Comparison of ENCODE assay signal across 8 mouse cellular contexts in the genomic region with DNA sequence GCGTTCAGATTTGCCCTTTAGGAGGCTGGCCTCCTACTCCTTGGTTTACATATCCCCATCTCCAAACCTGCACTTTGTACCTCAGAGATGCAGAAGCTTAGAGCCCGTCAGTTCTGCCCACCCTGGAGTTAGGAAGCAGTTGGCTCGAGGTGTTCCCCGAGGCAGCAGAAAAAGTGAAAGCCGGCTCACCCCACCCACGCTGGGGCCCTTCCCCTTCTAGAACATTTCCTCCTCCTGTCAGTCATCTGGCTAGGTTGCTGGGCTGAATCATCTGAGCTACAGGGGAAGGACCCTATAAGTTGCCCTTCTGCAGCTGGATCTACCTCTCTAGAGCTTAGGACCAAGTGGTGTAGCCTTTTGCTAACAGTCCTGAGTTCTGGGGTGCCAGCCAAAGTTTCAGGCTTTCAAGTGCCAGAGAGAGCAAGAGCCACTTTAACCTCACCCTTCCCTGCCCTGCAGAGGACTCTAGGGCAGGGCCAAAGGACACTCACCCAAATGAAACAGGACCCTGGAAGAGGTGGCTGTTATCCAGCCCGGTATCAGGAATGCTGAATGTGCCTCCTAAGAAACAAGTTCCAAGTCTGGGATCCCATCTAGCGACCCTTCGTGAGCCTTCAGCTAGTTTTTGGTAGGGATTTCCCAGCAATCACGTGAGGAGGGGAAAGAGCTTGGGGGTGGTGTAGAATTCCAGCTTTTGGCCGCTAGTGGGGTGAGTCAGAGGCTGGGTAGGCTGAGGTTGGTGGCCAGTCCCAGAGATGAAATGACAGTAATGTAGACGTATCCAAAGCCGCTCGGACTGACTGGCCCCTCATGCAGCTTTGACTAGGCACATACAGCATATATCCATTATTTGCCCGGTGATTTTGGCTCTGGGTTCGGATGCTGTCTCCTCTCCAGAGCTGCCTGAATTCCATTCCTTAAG. TPM values are rescaled to one million over a fixed set of nuclear protein-coding genes. Genes with fewer than 3 reads are reported as not detected.
DNase-seq lines count a peak whose midpoint lies in the region; ATAC-seq and TF ChIP-seq lines count a peak whose summit lies in the region.

No protein-coding gene starts in this region.

- H3K27me3 ChIP-seq in liver, embryonic 16.5 days (ENCODE audit: control insufficient read depth, insufficient read depth, low read depth, low read length) = no peaks in the 10 kb centered on the region
- no peaks in the 10 kb centered on the region for H3K27me3 ChIP-seq in neural tube, embryonic 14.5 days (ENCODE audit: control insufficient read depth, insufficient read depth, low read length)

- peak overlapping the region; percentile 39 for H3K9ac ChIP-seq in liver, embryonic 16.5 days (ENCODE audit: low read depth, low read length)
- H3K9ac ChIP-seq in neural tube, embryonic 14.5 days (replicated peaks; ENCODE audit: low read depth, low read length) = no peak overlapping the region

- H3K4me1 ChIP-seq in bone marrow macrophage, adult 2 months (ENCODE audit: control insufficient read depth, insufficient read depth, low read length) = peaks cover 8% of the 10 kb centered on the region
- peaks cover 30% of the 10 kb centered on the region for H3K4me1 ChIP-seq in liver, embryonic 16.5 days (ENCODE audit: control insufficient read depth, low read depth, low read length)
- peaks cover 9% of the 10 kb centered on the region for H3K4me1 ChIP-seq in neural tube, embryonic 14.5 days (ENCODE audit: control insufficient read depth, insufficient read depth, low read length)

- intact Hi-C loops in left cerebral cortex, adult 2 months (cut with DNase I) = loop anchor here (1.0 to 2.0 kb wide), 3 partner anchors 28 to 187 kb away; a partner anchor contains a TSS
- intact Hi-C loops in left cerebral cortex, postnatal 4 days (cut with DNase I) = no loop called here
- intact Hi-C loops in gastrocnemius, postnatal 36 days (cut with DNase I) = loop anchor here (2.0 to 5.0 kb wide), 4 partner anchors 27 to 187 kb away; a partner anchor contains a TSS

- 0 out of 2 replicates have a peak, but pooled peaks have one; percentile 0 for ATAC-seq in liver, embryonic 16.5 days (ENCODE audit: low read depth)
- ATAC-seq in neural tube, embryonic 14.5 days (ENCODE audit: low read depth) = no peak; the same call in 1 of the 2 replicates

- DNase-seq in left cerebral cortex, adult 2 months (ENCODE audit: extremely low spot score in 1 of 2, low spot score in 2 of 2) = peak; percentile 29 to 31
- DNase-seq in left cerebral cortex, postnatal 4 days = no peak
- peak; percentile 64 to 72 for DNase-seq in gastrocnemius, postnatal 36 days
- peak; percentile 84 for DNase-seq in induced T-regulatory cell, adult 2 months (ENCODE audit: low read depth)
- DNase-seq in urinary bladder, postnatal 14 days (ENCODE audit: low spot score) = peak; percentile 75

- 14% methylated on average over 16 of the region's 16 CpGs for WGBS in liver, embryonic 16.5 days (ENCODE audit: insufficient replicate concordance)
- 43% methylated on average over 16 of the region's 16 CpGs for WGBS in neural tube, embryonic 14.5 days

- peak overlapping the region; percentile 28; the same call in 1 of the 2 replicates for H3K4me3 ChIP-seq in left cerebral cortex, adult 2 months
- H3K4me3 ChIP-seq in bone marrow macrophage, adult 2 months (ENCODE audit: insufficient read depth, low read length) = peak overlapping the region; percentile 71
- H3K4me3 ChIP-seq in liver, embryonic 16.5 days (ENCODE audit: low read depth, low read length) = peak overlapping the region; percentile 16; the same call in 1 of the 2 replicates
- H3K4me3 ChIP-seq in neural tube, embryonic 14.5 days (ENCODE audit: low read depth, low read length) = no peak overlapping the region

- no peaks in the 10 kb centered on the region; the same call in 1 of the 2 replicates for H3K36me3 ChIP-seq in liver, embryonic 16.5 days (ENCODE audit: control insufficient read depth, insufficient read depth)
- H3K36me3 ChIP-seq in neural tube, embryonic 14.5 days (ENCODE audit: control insufficient read depth, insufficient read depth, low read length) = peaks cover 7% of the 10 kb centered on the region; the same call in 1 of the 2 replicates

- no peak for TF ChIP-seq CTCF in left cerebral cortex, adult 2 months (IDR thresholded peaks at IDR 0.05)
- TF ChIP-seq CTCF in bone marrow macrophage, adult 2 months (IDR thresholded peaks at IDR 0.05; ENCODE audit: low read depth, low read length) = no peak

- no peaks in the 10 kb centered on the region for H3K9me3 ChIP-seq in liver, embryonic 16.5 days (replicated peaks; ENCODE audit: control insufficient read depth, low read length)
- no peaks in the 10 kb centered on the region for H3K9me3 ChIP-seq in neural tube, embryonic 14.5 days (ENCODE audit: control insufficient read depth, low read length)

- peak overlapping the region; percentile 84 for H3K27ac ChIP-seq in left cerebral cortex, adult 2 months
- H3K27ac ChIP-seq in bone marrow macrophage, adult 2 months (ENCODE audit: insufficient read depth, low read depth, low read length) = peak overlapping the region; percentile 75
- peak overlapping the region; percentile 7; the same call in 1 of the 2 replicates for H3K27ac ChIP-seq in liver, embryonic 16.5 days (ENCODE audit: low read length)
- no peak overlapping the region for H3K27ac ChIP-seq in neural tube, embryonic 14.5 days (ENCODE audit: low read depth, low read length)

- peak overlapping the region; percentile 91 for H3K4me2 ChIP-seq in liver, embryonic 16.5 days (ENCODE audit: low read depth, low read length)
- peak overlapping the region; percentile 21; the same call in 1 of the 2 replicates for H3K4me2 ChIP-seq in neural tube, embryonic 14.5 days (ENCODE audit: low read depth, low read length)

- TF ChIP-seq POLR2A in bone marrow macrophage, adult 2 months (IDR thresholded peaks at IDR 0.05; ENCODE audit: borderline replicate concordance, low read depth, low read length) = no peak; the same call in 1 of the 2 replicates

RNA-seq across cellular contexts. Expression of a gene that starts 0.5 kb away (rescaled TPM):
- 1 to 10 TPM; 4.4 to 4.9 TPM for total RNA-seq in left cerebral cortex, adult 2 months (2021)
- 1 to 10 TPM; 2.8 to 3.3 TPM for total RNA-seq in left cerebral cortex, postnatal 4 days (2021)
- 21.0 and 22.0 TPM in 2 replicates for polyA plus RNA-seq in bone marrow macrophage, adult 2 months (2012; ENCODE audit: insufficient read depth, insufficient read length, missing spikeins)
- total RNA-seq in gastrocnemius, postnatal 36 days (2021) = 10 to 100 TPM; 62.1 to 78.7 TPM
- polyA plus RNA-seq in liver, embryonic 16.5 days (2015; fragmentation: Nextera tagmentation; extraction: Ambion mirVana) = 1.3 TPM in 2 replicates
- polyA plus RNA-seq in neural tube, embryonic 14.5 days (2014; fragmentation: Nextera tagmentation; extraction: Ambion mirVana) = 0.17 and 0.36 TPM in 2 replicates

RNA-seq across cellular contexts. Expression of a gene that starts 0.5 kb away (rescaled TPM):
- total RNA-seq in left cerebral cortex, adult 2 months (2021) = 10 to 100 TPM; 35.4 to 38.3 TPM
- 10 to 100 TPM; 46.9 to 55.2 TPM for total RNA-seq in left cerebral cortex, postnatal 4 days (2021)
- 7.8 and 11.2 TPM in 2 replicates for polyA plus RNA-seq in bone marrow macrophage, adult 2 months (2012; ENCODE audit: insufficient read depth, insufficient read length, missing spikeins)
- 10 to 100 TPM; 16.7 to 22.2 TPM for total RNA-seq in gastrocnemius, postnatal 36 days (2021)
- polyA plus RNA-seq in liver, embryonic 16.5 days (2015; fragmentation: Nextera tagmentation; extraction: Ambion mirVana) = 16.3 and 16.4 TPM in 2 replicates
- 36.1 and 36.2 TPM in 2 replicates for polyA plus RNA-seq in neural tube, embryonic 14.5 days (2014; fragmentation: Nextera tagmentation; extraction: Ambion mirVana)

RNA-seq across cellular contexts. Expression of a gene that starts 10.5 kb away (rescaled TPM):
- total RNA-seq in left cerebral cortex, adult 2 months (2021) = 1 to 10 TPM; 7.4 to 7.6 TPM
- total RNA-seq in left cerebral cortex, postnatal 4 days (2021) = 1 to 10 TPM in 1 of 2 experiments, under 1 TPM in 1; 0.94 to 1.3 TPM
- polyA plus RNA-seq in bone marrow macrophage, adult 2 months (2012; ENCODE audit: insufficient read depth, insufficient read length, missing spikeins) = not detected in 2 replicates
- total RNA-seq in gastrocnemius, postnatal 36 days (2021) = under 1 TPM in 1 of 2 experiments, not detected in 1; 0.30 TPM
- 0.04 TPM in 1 of 2 replicates, not detected in the other for polyA plus RNA-seq in liver, embryonic 16.5 days (2015; fragmentation: Nextera tagmentation; extraction: Ambion mirVana)
- polyA plus RNA-seq in neural tube, embryonic 14.5 days (2014; fragmentation: Nextera tagmentation; extraction: Ambion mirVana) = 1.5 and 1.7 TPM in 2 replicates

RNA-seq across cellular contexts. Expression of a gene that starts 23.2 kb away (rescaled TPM):
- total RNA-seq in left cerebral cortex, adult 2 months (2021) = 100 to 1,000 TPM; 202 to 207 TPM
- 100 to 1,000 TPM; 409 to 418 TPM for total RNA-seq in left cerebral cortex, postnatal 4 days (2021)
- 17.8 and 19.5 TPM in 2 replicates for polyA plus RNA-seq in bone marrow macrophage, adult 2 months (2012; ENCODE audit: insufficient read depth, insufficient read length, missing spikeins)
- 10 to 100 TPM; 58.0 to 58.3 TPM for total RNA-seq in gastrocnemius, postnatal 36 days (2021)
- polyA plus RNA-seq in liver, embryonic 16.5 days (2015; fragmentation: Nextera tagmentation; extraction: Ambion mirVana) = 5.1 and 6.0 TPM in 2 replicates
- polyA plus RNA-seq in neural tube, embryonic 14.5 days (2014; fragmentation: Nextera tagmentation; extraction: Ambion mirVana) = 166 and 182 TPM in 2 replicates

RNA-seq across cellular contexts. Expression of a gene that starts 23.5 kb away (rescaled TPM):
- not detected for total RNA-seq in left cerebral cortex, adult 2 months (2021)
- total RNA-seq in left cerebral cortex, postnatal 4 days (2021) = not detected
- polyA plus RNA-seq in bone marrow macrophage, adult 2 months (2012; ENCODE audit: insufficient read depth, insufficient read length, missing spikeins) = not detected in 2 replicates
- total RNA-seq in gastrocnemius, postnatal 36 days (2021) = not detected
- polyA plus RNA-seq in liver, embryonic 16.5 days (2015; fragmentation: Nextera tagmentation; extraction: Ambion mirVana) = not detected in 2 replicates
- polyA plus RNA-seq in neural tube, embryonic 14.5 days (2014; fragmentation: Nextera tagmentation; extraction: Ambion mirVana) = not detected in 2 replicates

Comparison
In these comparisons a context has a peak if more than half of its experiments do, and no peak if none do; other contexts are left out.
1. RNA of a gene that starts 0.5 kb away (total RNA-seq): 62.1 to 78.7 TPM in gastrocnemius, postnatal 36 days; 4.4 to 4.9 TPM in left cerebral cortex, adult 2 months and 2.8 to 3.3 TPM in left cerebral cortex, postnatal 4 days; every median in the first group is over 10 times any median in the second.